Mouse (Mus musculus): ENCODE measurements around the gene Fhit. TPM values are rescaled to one million over a fixed set of nuclear protein-coding genes. Genes with fewer than 3 reads are reported as not detected.

Fhit gene
- total RNA-seq, 4 experiments from 2014 or later: 9.2 to 14.5 (median 10.5) TPM

DNA sequence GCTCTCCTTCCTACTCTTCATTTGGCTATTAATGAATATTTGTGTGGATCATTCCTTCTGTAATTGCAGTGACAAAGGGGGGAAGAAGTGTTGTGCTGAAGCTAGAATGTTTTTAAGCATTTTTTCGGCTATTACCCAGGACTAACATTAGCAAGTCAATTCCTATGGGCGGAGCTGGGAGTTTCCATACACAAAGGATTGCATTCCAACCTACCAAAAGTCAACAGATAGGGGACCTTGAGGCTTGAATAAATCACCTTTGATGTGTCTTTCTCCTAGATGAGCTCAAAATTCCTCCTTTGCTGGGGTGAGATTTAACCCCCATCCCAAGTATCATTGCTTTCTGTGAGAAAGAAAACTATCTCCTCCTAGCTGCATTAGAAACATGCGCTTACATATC is 1490.1 kb downstream of the Fhit start:
- DNase-seq: no peak

GRCm38 (mm10) chr14:9669766-9670165 is 1492.1 kb downstream of the Fhit start:
- DNase-seq: no peak

DNA sequence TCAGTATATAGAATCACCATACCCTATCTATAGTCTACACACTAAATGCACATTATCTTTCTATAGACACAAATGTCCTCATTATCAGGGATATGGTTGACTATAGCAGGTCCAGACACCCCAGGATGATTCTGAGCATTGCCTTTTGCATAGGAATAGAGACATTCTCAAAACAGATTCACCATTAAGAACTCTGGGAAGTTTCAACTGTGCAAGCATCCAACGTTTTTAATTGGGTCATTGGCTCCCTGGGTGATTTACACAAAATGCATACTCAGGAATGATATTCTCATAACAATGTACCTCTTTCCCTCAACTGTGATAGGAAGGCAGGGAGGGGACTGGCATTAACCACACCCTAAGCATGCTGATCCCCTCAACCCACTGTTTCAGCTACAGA is 1503.4 kb downstream of the Fhit start:
- no peak for DNase-seq

DNA sequence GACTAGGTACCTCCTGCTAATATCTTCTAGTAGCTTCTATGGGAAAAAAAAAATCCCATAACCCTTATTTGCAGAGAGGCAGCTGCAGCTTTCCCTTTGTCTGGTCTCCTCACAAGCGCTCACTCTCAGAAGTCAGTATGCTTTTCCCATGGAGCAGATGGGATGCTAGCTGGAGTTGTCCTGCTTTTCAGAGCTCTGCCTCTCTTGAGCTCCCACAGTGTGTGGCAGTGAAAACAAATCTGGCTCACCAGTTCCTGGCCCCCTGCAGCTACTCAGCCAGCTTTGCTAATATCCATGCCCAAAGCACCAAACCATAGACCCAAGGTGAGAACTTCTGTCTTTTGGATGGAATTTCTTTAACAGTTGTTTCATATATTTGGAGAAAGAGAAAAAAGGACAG is 1510.4 kb downstream of the Fhit start:
- no peak for DNase-seq

DNA sequence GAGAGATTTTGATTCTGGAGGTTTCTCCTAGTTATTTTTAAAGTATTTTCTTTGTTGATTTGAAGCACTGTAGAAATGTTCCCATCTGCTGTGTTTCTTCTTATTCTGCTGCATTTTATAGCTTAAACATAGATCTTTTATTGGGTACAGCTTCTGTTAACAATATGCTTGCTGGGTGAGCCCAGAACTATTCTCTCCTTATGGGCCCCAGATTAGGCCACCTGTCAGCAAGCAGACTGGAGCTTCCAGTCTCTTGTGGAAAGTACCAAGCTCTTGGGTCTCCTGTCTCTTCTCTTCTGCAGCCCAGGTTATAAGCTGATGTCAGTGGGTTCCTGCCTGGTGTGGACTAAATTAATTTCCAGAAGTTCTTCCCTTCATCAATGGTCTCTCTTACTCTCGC is 1513.4 kb downstream of the Fhit start:
- DNase-seq: no peak

- DNase-seq: no peak
Measured at GRCm38 (mm10) chr14:9646233-9646632, 1515.6 kb downstream of the Fhit start.

DNA sequence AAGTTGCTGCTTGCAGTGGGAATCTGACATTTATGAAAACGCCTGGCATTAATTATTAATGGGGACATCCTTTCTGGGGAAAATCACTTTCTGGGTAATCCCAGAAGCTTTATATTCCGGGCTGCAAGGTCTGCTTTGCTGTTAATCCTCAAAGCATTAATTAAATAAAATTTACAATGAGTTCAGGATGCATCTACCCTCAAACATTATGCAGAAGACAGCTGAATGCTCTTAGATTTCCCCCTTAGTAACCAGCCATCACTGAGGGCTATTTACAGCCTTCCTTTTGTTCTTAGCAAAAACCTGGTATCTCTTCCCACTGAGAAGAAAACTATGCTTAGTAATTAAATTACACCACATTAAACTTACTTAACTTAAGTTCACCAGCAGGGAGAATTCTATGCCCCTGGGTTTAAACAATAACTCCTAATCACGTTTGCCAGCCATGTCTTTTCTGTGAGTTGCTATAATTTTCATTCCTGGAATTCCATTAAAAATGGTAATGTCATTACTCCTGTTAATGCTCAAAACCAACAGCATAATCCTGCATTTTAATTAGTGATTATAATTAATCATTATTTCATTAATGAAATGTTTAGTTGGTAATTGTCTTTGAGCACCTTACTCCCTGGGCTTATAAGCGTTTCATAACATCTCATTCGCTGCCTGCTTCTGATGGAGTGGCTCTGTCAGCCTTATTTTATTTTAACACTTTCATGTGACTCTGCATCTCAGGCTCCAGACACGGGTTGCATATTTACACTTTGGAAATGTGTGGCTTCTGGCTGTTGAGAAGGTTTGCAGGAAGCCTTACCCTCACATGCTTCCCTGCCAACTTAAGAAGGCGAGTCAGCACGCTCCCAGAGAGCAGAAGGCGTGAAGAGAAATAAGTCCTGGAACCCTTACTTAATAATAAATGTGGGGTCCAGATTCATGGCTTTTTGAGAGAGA is 1517.3 kb downstream of the Fhit start:
- no peak for DNase-seq

DNA sequence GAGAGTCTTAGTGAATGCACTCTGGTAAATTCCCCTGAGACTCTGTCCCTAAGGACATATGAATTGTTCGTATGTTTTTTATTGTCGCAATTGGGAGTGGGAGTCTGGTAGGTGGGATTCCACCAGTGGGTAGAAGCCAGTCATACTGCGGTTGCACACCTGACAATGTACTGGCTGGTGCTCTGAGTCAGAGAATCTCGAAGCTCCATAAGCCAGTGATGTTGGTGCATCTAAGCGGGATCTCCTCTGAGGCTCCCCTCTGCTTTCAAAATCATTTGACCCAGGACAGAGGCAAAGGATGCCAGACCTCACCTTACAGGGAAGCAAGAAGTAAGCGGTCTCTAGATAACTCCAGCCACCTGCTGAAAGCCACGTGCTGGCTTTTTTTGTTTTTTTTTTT is 1518.1 kb downstream of the Fhit start:
- DNase-seq: no peak

- DNase-seq: no peak
Measured at GRCm38 (mm10) chr14:9642628-9643027, 1519.2 kb downstream of the Fhit start.

- DNase-seq: no peak
Measured at GRCm38 (mm10) chr14:9642068-9642467, 1519.8 kb downstream of the Fhit start.

DNA sequence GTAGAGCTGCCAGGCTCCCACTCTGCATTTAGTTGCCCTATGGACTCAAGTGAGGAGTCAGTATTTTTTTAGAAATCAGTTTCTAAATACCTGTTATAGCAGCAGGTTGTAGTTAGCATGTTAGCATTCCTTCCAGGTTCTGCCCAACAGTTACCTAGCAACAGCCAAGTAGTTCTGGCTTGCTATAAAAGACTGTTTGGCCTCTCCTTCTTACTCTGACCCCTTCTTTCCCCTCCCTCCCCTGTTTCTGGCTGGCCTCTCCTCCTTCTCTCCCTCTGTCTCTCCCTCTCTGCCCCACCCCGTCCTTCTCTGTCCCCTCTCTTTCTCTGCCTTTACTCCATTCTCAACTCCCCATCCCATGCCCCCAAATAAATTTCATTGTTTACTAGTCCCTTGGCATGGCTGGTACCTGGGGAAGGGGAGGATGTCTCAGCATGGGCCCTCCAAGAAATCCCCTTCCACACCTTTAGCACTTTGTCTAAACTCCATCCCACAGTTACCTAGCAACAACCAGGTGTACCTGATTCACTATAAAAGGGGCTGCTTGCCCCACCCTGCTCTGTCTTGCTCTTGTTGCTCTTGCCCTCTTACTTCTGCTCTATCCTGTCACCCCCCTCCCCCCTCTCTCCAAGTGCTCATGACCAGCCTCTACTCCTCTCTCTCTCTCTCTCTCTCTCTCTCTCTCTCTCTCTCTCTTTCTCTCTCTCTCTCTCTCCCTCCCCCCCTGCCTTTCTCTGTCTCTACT is 1527.4 kb downstream of the Fhit start:
- no peak for DNase-seq

DNA sequence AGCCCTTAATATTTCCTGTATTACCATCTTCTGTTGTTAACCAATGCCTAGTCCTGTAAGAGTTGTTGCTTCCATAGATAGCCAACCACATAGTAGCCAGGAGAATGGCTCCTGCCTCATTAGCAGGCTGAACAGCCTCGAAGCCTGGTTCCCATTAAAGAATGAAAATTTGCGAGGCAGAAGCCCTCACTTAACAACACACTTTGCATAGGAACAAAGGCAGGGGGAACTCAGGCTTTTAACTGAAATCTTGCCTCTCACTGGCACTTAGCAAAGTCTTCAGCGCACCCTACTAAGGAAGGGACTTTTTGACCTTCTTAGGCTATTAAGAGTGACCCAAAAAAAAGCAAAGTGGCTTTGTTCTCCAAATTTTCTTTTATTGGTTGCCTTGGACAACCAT is 1529.3 kb downstream of the Fhit start:
- no peak for DNase-seq

DNA sequence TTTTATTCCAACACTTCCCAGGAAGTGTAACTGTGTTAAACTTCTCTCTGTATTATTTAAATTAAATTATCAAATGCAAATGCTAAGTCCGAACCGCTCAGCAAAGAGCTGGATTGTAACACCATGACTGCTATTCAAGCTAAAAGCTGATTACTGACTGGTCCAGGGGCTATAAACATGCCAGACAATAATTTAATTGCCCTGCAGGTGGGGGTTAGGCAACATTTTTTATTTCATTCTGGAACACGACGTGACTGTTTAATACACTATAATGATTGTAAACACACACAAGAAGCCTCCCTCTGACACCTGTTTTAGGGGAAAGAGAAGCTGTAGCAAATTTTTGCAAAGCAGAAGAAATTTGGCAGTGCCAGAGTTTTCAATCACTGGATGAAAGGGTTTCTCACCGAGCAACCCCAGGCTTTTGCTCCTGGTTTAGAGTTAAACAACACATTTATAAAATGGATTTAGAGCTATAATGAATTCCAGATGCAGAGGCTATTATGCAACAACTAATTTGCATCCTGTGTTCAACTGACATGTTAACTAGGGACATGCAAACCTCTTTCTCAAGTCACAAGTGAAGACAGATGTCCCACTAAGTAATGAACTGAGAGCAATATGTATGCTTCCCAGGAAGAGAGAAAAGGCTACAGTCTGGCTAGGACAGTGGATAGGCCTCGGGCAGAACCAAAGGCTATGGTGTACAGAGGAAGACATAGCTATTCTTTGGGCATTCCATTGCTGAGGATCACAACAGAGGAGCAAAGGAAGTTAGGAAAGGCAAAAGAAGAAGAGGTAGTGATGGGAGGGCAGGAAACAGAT is 1538.4 kb downstream of the Fhit start:
- no peak for DNase-seq

DNA sequence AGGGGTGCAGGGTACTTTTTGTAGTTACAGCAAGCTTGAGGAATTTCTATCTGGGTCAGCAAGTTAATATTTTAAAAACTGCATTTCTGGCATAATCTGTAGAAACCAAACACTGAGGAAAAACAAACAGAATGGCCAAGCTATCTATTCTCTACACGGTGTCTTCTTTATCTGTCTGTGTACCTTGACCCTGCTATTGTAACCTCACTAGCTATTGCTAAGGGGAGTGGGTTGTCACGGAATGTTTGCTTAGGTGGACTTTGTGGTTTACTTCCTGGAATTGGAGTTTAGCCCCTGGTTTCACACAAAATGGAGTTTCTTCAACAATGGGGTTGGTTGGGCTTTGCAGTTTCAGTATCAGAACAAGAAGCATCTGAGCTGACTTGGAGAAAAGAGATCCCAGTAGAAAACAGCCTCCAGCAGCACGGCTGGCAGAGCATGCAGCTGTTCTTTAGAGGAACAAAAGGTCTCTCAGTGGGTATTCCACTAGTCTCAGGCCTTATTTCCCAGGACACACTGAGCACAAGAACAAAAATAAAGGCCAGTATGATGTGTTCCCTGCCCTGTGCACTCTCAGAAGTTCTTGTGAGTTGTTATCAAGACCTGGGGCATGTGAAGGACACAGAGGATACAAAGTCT is 1540.8 kb downstream of the Fhit start:
- no peak for DNase-seq

GRCm38 (mm10) chr14:9619840-9620239 is 1542.0 kb downstream of the Fhit start:
- no peak for DNase-seq

GRCm38 (mm10) chr14:9613126-9613525 is 1548.7 kb downstream of the Fhit start:
- DNase-seq: no peak

- DNase-seq: no peak
Measured at GRCm38 (mm10) chr14:9609120-9609519, 1552.7 kb downstream of the Fhit start.

- peak; percentile 4 for DNase-seq
Measured at GRCm38 (mm10) chr14:9606584-9607377, 1555.1 kb downstream of the Fhit start.

DNA sequence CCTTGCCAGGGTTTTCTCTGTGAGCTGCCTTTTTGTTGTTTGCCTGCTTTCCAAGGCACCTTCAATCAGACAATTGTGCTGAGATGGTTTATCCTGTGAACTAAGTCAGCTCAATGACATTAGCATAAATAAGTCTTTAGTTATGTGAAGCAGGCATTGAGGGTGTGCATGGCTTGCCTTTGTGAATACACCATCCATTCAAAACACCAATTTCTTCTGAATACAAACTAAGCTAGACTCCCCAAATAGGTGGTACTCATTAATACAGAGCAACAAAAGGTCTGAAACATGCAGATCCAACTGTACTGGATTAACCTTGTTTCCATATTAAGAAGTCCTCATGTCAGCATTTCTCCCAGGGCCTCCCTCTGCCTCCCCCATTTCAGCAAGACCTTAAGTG is 1561.6 kb downstream of the Fhit start:
- DNase-seq: no peak

- DNase-seq: no peak
Measured at GRCm38 (mm10) chr14:9597460-9597977, 1564.3 kb downstream of the Fhit start.

DNA sequence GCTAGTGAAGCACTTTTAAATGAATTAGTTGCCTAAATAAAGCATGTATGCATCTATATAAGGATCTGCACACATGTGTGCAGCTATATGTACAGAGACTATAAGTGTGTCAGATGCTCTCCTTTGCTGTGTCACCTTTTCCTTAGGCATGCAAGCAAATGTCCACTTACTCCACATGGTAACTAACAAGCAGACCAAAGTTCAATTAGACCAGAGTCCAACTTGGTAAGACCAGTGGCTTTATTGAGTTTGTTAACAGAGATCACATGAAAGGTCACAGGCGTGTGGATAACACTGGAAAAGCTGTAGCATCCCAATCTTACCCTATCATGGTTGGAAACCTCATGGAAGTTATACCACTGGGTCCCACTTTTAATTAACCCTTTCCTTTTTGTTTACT is 1572.7 kb downstream of the Fhit start:
- DNase-seq: no peak

Measured in adrenal gland, adult 8-10 months (tissue).